Mouse (Mus musculus): ENCODE results near the gene Fam184a. TPM values are rescaled to one million over a fixed set of nuclear protein-coding genes. Genes with fewer than 3 reads are reported as not detected.

Fam184a gene
- polyA plus RNA-seq, 1 experiment from 2014 or later = 6.5 TPM

DNA sequence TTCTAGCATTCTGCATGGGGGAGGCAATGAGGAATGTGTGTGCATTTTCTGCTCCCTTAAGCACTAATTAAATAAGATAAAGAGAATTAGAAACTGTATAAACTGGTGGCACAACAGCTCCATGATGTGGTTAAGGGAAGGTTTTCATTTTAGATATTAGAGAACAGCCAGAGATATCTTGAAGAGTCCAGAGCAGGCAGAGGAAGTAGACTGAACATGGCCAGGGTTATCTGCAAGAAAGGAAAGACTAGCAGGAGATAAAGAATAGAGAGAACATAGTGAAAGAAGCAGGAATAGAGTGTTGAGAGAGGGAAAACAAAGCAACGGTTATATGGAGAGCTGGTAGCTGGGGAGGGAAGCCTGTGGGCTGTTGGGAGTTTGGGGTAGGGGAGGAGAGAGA lies 1.8 kb upstream of the Fam184a start:
- WGBS = 74% methylated on average over 1 of the region's 1 CpGs

DNA sequence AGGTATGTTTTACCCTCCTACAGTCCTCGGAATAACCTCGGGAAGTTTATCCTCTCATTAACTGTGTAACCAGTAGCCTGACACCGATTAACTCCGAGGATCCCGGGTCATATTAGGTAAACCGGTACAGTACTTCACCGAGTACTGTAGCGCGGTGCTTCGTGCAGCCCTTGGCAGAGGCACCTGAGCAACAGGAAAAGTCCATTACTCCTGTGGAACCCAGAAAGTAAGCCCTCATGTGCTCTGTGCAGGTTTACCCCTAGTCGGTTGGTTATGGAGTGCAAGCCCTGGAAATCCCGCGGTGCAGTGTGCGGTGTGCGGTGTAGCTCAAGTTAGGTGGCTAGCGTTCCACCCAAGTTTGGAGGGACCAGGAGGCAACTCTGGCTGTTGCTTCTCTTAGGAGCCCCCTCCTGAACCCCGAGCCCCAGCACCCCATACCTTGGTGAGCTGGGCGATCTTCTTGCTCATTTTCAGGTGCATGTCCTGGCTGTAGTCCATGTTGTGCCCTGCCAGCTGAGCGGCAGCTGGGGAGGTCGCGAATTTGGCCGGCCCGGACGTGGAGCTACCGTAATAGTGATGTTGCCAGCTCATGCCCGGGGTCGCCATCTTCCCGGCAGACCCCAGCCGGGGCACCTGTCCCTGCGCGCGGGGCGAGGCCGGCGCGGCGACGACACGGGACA lies 508 bp downstream of the Fam184a start:
- Histone ChIP-seq H3K36me3 (ENCODE audit: control insufficient read depth, insufficient read depth) (no peaks in the 10 kb centered on the region), H3K27me3 (replicated peaks; ENCODE audit: control insufficient read depth, insufficient read depth, low read length) (no peaks in the 10 kb centered on the region), H3K4me1 (replicated peaks; ENCODE audit: control insufficient read depth, insufficient read depth, low read length) (peaks cover 18% of the 10 kb centered on the region), H3K4me2 (ENCODE audit: low read length) (peak overlapping the region; percentile 90), H3K4me3 (replicated peaks; ENCODE audit: low read length) (peak overlapping the region; percentile 83), H3K9ac (replicated peaks; ENCODE audit: low read depth, low read length) (peak overlapping the region; percentile 79), H3K9me3 (ENCODE audit: control insufficient read depth, low read length) (no peaks in the 10 kb centered on the region), H3K27ac (ENCODE audit: low read length) (no peak overlapping the region; the same call in 1 of the 2 replicates)
- ATAC-seq = peak; percentile 21
- WGBS = 5% methylated on average over 39 of the region's 39 CpGs

More for the DNA sequence above, 1.8 kb upstream of the Fam184a start:
- no peak overlapping the region for H3K4me3 ChIP-seq (replicated peaks; ENCODE audit: low read length)
- H3K27me3 ChIP-seq (replicated peaks; ENCODE audit: control insufficient read depth, insufficient read depth, low read length) = no peaks in the 10 kb centered on the region
- H3K27ac ChIP-seq (ENCODE audit: low read length) = no peak overlapping the region
- no peak for ATAC-seq
- H3K4me2 ChIP-seq (ENCODE audit: low read length) = no peak overlapping the region
- H3K36me3 ChIP-seq (ENCODE audit: control insufficient read depth, insufficient read depth) = no peaks in the 10 kb centered on the region
- no peak overlapping the region for H3K9ac ChIP-seq (replicated peaks; ENCODE audit: low read depth, low read length)
- H3K9me3 ChIP-seq (ENCODE audit: control insufficient read depth, low read length) = no peaks in the 10 kb centered on the region
- H3K4me1 ChIP-seq (replicated peaks; ENCODE audit: control insufficient read depth, insufficient read depth, low read length) = peaks cover 16% of the 10 kb centered on the region

DNA sequence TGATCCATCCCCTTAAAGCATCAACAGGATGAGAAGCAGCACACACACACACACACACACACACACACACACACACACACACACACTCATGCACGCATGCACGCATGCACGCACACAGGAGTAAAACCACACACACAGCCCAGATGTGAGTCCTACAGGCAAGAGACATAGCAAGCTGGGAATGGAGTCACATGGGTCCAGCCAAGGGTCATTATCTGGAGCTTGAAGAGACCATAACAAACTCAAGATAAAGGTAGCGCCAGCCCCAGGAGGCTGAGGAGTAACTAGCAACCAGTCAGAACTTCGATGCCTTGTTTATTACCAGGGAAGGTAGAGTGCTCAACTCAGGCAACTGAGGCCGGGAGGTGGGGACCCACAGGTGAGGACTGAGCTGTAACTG lies 4.9 kb downstream of the Fam184a start:
- no peak overlapping the region for H3K27ac ChIP-seq (ENCODE audit: low read length)
- H3K27me3 ChIP-seq (replicated peaks; ENCODE audit: control insufficient read depth, insufficient read depth, low read length) = no peaks in the 10 kb centered on the region
- peaks cover 15% of the 10 kb centered on the region for H3K4me1 ChIP-seq (replicated peaks; ENCODE audit: control insufficient read depth, insufficient read depth, low read length)
- H3K4me2 ChIP-seq (ENCODE audit: low read length) = no peak overlapping the region
- H3K9me3 ChIP-seq (ENCODE audit: control insufficient read depth, low read length) = no peaks in the 10 kb centered on the region
- H3K4me3 ChIP-seq (replicated peaks; ENCODE audit: low read length) = no peak overlapping the region
- no peak overlapping the region for H3K9ac ChIP-seq (replicated peaks; ENCODE audit: low read depth, low read length)
- WGBS = 92% methylated on average over 6 of the region's 6 CpGs
- no peak for ATAC-seq
- no peaks in the 10 kb centered on the region for H3K36me3 ChIP-seq (ENCODE audit: control insufficient read depth, insufficient read depth)

DNA sequence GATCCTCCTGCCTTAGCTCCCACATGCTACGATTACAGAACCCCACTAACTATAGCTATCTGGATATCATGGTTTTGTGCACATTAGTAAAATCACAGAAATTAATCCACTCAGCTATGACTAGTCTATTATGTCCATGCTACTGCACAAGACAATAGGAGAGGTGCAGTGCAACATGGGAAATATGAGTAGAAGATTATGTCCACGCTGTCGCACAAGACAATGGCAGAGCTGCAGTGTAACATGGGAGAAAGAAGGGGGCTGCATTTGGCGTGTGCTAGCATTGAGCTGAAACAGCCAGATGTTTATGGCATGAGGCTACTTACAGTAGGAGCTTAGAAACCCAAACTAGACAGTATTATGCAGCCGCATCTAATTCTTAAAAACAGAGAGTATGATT lies 8.0 kb downstream of the Fam184a start:
- 68% methylated on average over 5 of the region's 5 CpGs for WGBS
- Histone ChIP-seq H3K4me3 (replicated peaks; ENCODE audit: low read length) (no peak overlapping the region), H3K27ac (ENCODE audit: low read length) (no peak overlapping the region), H3K27me3 (replicated peaks; ENCODE audit: control insufficient read depth, insufficient read depth, low read length) (no peaks in the 10 kb centered on the region), H3K9me3 (ENCODE audit: control insufficient read depth, low read length) (no peaks in the 10 kb centered on the region), H3K4me2 (ENCODE audit: low read length) (no peak overlapping the region), H3K4me1 (replicated peaks; ENCODE audit: control insufficient read depth, insufficient read depth, low read length) (0 out of 2 replicates have a peak, but pooled peaks cover 2% of the 10 kb centered on the region), H3K9ac (replicated peaks; ENCODE audit: low read depth, low read length) (no peak overlapping the region), H3K36me3 (ENCODE audit: control insufficient read depth, insufficient read depth) (no peaks in the 10 kb centered on the region)
- peak; percentile 26; the same call in 1 of the 2 replicates for ATAC-seq

DNA sequence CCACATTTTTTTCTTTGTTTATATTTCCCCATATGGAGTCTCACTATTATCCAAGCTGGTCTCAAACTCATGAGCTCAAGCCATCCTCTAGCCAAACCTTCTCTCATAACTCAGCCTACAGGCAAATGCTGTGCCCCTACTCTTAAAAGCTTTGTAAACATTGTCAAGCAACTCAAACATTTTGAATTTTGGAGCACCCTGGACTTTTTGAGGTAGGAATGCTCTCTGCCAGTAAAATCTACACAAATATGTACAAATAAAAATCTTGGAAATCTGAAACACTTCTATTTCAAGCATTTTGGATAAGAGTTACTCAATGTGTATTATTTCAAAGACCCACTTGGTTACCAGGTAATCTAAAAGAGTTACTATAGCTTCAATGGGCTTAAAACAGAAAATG lies 10.9 kb downstream of the Fam184a start:
- Histone ChIP-seq H3K27ac (ENCODE audit: low read length) (no peak overlapping the region), H3K9ac (replicated peaks; ENCODE audit: low read depth, low read length) (no peak overlapping the region), H3K36me3 (ENCODE audit: control insufficient read depth, insufficient read depth) (no peaks in the 10 kb centered on the region), H3K9me3 (ENCODE audit: control insufficient read depth, low read length) (no peaks in the 10 kb centered on the region), H3K4me3 (replicated peaks; ENCODE audit: low read length) (no peak overlapping the region), H3K4me1 (replicated peaks; ENCODE audit: control insufficient read depth, insufficient read depth, low read length) (no peaks in the 10 kb centered on the region), H3K4me2 (ENCODE audit: low read length) (no peak overlapping the region), H3K27me3 (replicated peaks; ENCODE audit: control insufficient read depth, insufficient read depth, low read length) (no peaks in the 10 kb centered on the region)
- ATAC-seq = no peak

DNA sequence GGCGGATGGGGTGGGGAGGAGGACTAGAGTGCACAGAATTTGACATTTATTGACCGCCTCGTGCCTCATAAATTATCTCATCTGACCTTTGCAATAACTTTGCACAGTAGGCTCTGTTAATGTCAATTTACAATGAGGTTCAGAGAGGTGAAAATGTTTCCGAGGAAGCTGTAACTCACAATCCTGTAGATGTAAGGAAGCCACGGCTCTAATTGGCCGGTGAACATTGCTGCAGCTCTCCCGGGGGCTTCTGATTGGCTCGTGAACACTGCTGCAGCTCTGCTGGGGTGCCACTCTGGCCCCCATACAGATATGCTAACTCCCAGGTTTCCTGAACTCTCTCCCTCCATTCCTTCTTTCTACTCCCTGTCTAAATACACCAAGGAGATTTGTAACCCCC lies 12.1 kb downstream of the Fam184a start:
- H3K4me3 ChIP-seq (replicated peaks; ENCODE audit: low read length) = no peak overlapping the region
- H3K9ac ChIP-seq (replicated peaks; ENCODE audit: low read depth, low read length) = no peak overlapping the region
- WGBS = 88% methylated on average over 8 of the region's 8 CpGs
- ATAC-seq = no peak
- no peak overlapping the region for H3K4me2 ChIP-seq (ENCODE audit: low read length)
- H3K36me3 ChIP-seq (ENCODE audit: control insufficient read depth, insufficient read depth) = no peaks in the 10 kb centered on the region
- no peaks in the 10 kb centered on the region for H3K9me3 ChIP-seq (ENCODE audit: control insufficient read depth, low read length)
- no peaks in the 10 kb centered on the region for H3K4me1 ChIP-seq (replicated peaks; ENCODE audit: control insufficient read depth, insufficient read depth, low read length)
- no peak overlapping the region for H3K27ac ChIP-seq (ENCODE audit: low read length)
- H3K27me3 ChIP-seq (replicated peaks; ENCODE audit: control insufficient read depth, insufficient read depth, low read length) = no peaks in the 10 kb centered on the region

DNA sequence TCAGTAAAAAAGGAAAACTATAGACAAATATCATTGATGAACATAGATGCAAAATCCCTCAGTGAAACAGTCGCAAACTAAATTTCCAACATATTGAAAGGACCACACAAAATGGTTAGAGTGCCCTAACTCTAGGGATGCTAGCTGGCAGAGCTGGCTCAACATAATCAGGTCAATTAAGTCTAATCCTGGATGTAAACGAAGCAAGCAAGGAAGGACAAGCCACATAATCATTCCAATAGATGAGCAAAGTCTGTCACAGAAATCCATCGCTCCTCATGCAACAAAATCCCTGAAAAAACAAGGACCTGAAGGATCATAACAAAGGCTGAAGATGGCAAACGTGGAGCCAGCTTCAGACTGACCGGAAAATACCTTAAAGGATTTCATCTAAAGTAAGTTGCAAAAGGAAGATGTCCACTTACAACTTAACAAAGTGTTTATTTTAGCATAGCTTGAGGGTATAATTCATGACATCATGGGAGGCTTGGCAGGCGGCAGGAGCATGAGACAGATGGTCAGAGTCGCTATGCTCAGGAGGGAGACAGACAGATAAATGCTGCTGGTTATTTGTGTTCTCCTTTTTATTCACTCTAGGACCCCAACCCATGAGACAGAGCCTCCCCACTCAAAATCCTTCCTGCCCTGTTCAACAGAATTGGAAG lies 15.6 kb downstream of the Fam184a start:
- no peak overlapping the region for H3K9ac ChIP-seq (replicated peaks; ENCODE audit: low read depth, low read length)
- 0 out of 2 replicates have a peak, but pooled peaks have one; percentile 49 for ATAC-seq
- WGBS = 78% methylated on average over 7 of the region's 7 CpGs
- no peaks in the 10 kb centered on the region for H3K27me3 ChIP-seq (replicated peaks; ENCODE audit: control insufficient read depth, insufficient read depth, low read length)
- no peak overlapping the region for H3K27ac ChIP-seq (ENCODE audit: low read length)
- H3K4me3 ChIP-seq (replicated peaks; ENCODE audit: low read length) = no peak overlapping the region
- H3K4me1 ChIP-seq (replicated peaks; ENCODE audit: control insufficient read depth, insufficient read depth, low read length) = no peaks in the 10 kb centered on the region
- no peaks in the 10 kb centered on the region for H3K36me3 ChIP-seq (ENCODE audit: control insufficient read depth, insufficient read depth)
- no peak overlapping the region for H3K4me2 ChIP-seq (ENCODE audit: low read length)
- H3K9me3 ChIP-seq (ENCODE audit: control insufficient read depth, low read length) = no peaks in the 10 kb centered on the region

DNA sequence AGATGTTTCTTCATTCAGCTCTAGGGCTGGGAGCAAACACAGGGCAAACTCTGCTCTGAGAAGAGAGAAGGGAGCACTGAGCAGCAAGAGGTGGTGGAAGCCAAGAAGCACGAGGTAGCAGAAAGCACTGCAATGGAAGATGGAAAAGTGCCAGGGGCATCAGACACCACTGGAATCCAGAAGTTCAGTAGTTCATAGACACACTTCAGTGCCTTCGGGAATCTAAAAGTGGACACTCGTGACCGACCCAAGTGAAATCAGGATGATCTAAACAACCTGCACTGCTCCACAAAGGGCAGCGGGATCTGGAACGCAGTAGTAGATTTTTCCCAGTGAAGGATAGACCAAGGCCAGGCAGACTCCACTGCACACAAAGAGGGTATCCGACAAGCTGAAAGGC lies 18.6 kb downstream of the Fam184a start:
- no peaks in the 10 kb centered on the region for H3K36me3 ChIP-seq (ENCODE audit: control insufficient read depth, insufficient read depth)
- H3K4me1 ChIP-seq (replicated peaks; ENCODE audit: control insufficient read depth, insufficient read depth, low read length) = no peaks in the 10 kb centered on the region
- H3K4me2 ChIP-seq (ENCODE audit: low read length) = no peak overlapping the region
- H3K27me3 ChIP-seq (replicated peaks; ENCODE audit: control insufficient read depth, insufficient read depth, low read length) = no peaks in the 10 kb centered on the region
- no peak overlapping the region for H3K9ac ChIP-seq (replicated peaks; ENCODE audit: low read depth, low read length)
- no peak for ATAC-seq
- H3K9me3 ChIP-seq (ENCODE audit: control insufficient read depth, low read length) = no peaks in the 10 kb centered on the region
- H3K27ac ChIP-seq (ENCODE audit: low read length) = no peak overlapping the region
- 92% methylated on average over 7 of the region's 7 CpGs for WGBS
- no peak overlapping the region for H3K4me3 ChIP-seq (replicated peaks; ENCODE audit: low read length)

DNA sequence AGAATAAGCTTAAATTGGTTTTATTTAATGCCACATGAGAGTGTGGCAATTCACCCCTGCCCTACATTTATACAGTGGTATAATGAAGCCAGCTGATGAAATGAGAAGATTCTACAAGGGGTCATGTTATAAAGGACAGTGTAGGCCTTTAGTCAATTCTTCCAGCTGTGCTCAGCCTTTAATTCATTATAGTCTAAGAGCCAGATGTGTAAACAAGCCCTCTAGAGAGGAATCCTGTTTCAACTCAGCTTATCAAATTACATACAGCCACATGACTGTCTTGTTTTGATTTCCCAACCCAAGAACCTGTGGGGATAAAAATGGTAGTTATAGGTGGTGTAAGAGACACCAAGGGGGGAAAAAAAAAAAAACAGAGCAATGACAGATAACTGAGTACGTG lies 22.0 kb downstream of the Fam184a start:
- Histone ChIP-seq H3K27me3 (replicated peaks; ENCODE audit: control insufficient read depth, insufficient read depth, low read length) (no peaks in the 10 kb centered on the region), H3K9me3 (ENCODE audit: control insufficient read depth, low read length) (no peaks in the 10 kb centered on the region), H3K4me1 (replicated peaks; ENCODE audit: control insufficient read depth, insufficient read depth, low read length) (no peaks in the 10 kb centered on the region), H3K9ac (replicated peaks; ENCODE audit: low read depth, low read length) (no peak overlapping the region), H3K4me3 (replicated peaks; ENCODE audit: low read length) (no peak overlapping the region), H3K36me3 (ENCODE audit: control insufficient read depth, insufficient read depth) (no peaks in the 10 kb centered on the region), H3K27ac (ENCODE audit: low read length) (no peak overlapping the region), H3K4me2 (ENCODE audit: low read length) (no peak overlapping the region)
- no peak for ATAC-seq
- 88% methylated on average over 1 of the region's 1 CpGs for WGBS

Measured in forebrain, embryonic 16.5 days (tissue).